Comparison of ENCODE assay signal across 8 mouse cellular contexts in the genomic region with DNA sequence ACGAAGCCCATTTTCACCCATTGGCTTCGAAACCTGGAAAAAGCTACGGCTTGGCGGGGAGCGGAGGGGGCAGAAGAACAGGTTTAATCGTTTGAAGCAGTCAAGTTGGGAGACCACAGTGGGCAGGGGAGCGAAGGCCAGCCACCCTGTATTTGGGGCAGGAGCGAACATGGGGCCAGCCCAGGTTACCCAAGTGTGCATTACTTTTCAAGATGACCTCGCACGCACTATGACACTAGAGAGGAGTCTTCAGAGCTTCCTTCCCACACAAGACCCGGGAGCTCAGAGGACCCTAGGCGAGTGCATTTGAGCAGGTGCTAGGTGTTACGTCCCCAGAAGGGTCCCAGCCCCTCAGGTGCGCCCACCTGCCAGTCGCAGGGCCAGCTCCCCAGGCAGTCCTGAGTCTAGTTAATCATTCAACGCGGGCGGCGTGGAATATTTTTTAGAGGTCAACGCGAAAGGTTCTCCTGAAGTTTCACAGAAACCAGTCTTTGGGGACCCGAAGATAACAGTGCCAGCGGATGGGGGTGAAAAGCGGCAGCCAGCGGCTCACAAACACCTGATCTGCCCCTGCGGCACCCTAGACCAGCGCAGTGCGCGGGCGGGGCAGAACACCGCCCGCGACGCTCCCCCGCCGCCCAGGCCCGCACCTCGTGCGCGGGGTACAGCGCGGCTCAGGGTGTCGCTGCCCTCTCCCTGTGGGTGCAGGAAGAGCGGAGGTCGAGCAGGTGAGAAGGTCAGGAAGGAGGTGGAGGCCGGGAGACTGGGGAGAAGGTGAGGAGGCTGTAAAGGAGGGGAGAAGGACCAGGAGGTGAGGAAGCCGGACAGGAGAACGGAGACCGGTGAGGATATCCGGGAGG. TPM values are rescaled to one million over a fixed set of nuclear protein-coding genes. Genes with fewer than 3 reads are reported as not detected.
A peak's percentile ranks its signal among the peaks of the same experiment; 100 is the strongest.
DNase-seq lines count a peak whose midpoint lies in the region; ATAC-seq lines count a peak whose summit lies in the region.

No protein-coding gene starts in this region.

- H3K27ac ChIP-seq in heart, embryonic 12.5 days (ENCODE audit: poor library complexity, severe bottlenecking), result no peak overlapping the region
- peak overlapping the region; percentile 85; the same call in 1 of the 2 replicates for H3K27ac ChIP-seq in heart, embryonic 13.5 days (replicated peaks)
- no peak overlapping the region for H3K27ac ChIP-seq in midbrain, embryonic 12.5 days (replicated peaks)

- peak; percentile 34 for ATAC-seq in heart, embryonic 12.5 days (ENCODE audit: insufficient number of reproducible peaks, low FRiP score)
- no peak for ATAC-seq in heart, embryonic 13.5 days (ENCODE audit: extremely low read depth, insufficient number of reproducible peaks, low FRiP score, low TSS enrichment)
- ATAC-seq in midbrain, embryonic 12.5 days (ENCODE audit: low FRiP score, low read depth), result peak; percentile 32

- no peak for DNase-seq in heart, postnatal 36 days
- DNase-seq in T-cell, adult 2 months (ENCODE audit: low spot score), result peak; percentile 59
- peak; percentile 78 for DNase-seq in kidney, postnatal 14 days
- DNase-seq in thymus, postnatal 10 days (ENCODE audit: low spot score in 2 of 2), result peak; percentile 43 to 44
- no peak for DNase-seq in ovary, adult 18-20 months (ENCODE audit: low spot score)

- H3K4me1 ChIP-seq in heart, embryonic 12.5 days (replicated peaks), result peaks cover 17% of the 10 kb centered on the region
- peaks cover 21% of the 10 kb centered on the region for H3K4me1 ChIP-seq in heart, embryonic 13.5 days
- peaks cover 22% of the 10 kb centered on the region for H3K4me1 ChIP-seq in midbrain, embryonic 12.5 days

- 0 out of 2 replicates have a peak, but pooled peaks cover 3% of the 10 kb centered on the region for H3K27me3 ChIP-seq in heart, embryonic 12.5 days (replicated peaks)
- peaks cover 26% of the 10 kb centered on the region for H3K27me3 ChIP-seq in heart, embryonic 13.5 days (replicated peaks)
- H3K27me3 ChIP-seq in midbrain, embryonic 12.5 days, result peaks cover 74% of the 10 kb centered on the region

- H3K9ac ChIP-seq in heart, embryonic 12.5 days, result peak overlapping the region; percentile 88
- peak overlapping the region; percentile 88 for H3K9ac ChIP-seq in heart, embryonic 13.5 days
- peak overlapping the region; percentile 62 for H3K9ac ChIP-seq in midbrain, embryonic 12.5 days (replicated peaks)

- no peaks in the 10 kb centered on the region for H3K9me3 ChIP-seq in heart, embryonic 12.5 days (replicated peaks)
- H3K9me3 ChIP-seq in heart, embryonic 13.5 days, result no peaks in the 10 kb centered on the region
- no peaks in the 10 kb centered on the region for H3K9me3 ChIP-seq in midbrain, embryonic 12.5 days

- H3K4me3 ChIP-seq in heart, embryonic 12.5 days, result peak overlapping the region; percentile 69
- H3K4me3 ChIP-seq in heart, embryonic 13.5 days, result peak overlapping the region; percentile 85
- H3K4me3 ChIP-seq in midbrain, embryonic 12.5 days, result peak overlapping the region; percentile 72

- H3K4me2 ChIP-seq in heart, embryonic 12.5 days, result peak overlapping the region; percentile 98
- peak overlapping the region; percentile 100 for H3K4me2 ChIP-seq in heart, embryonic 13.5 days
- peak overlapping the region; percentile 98 for H3K4me2 ChIP-seq in midbrain, embryonic 12.5 days (replicated peaks)

- WGBS in heart, embryonic 12.5 days, result 2% methylated on average over 50 of the region's 50 CpGs
- 3% methylated on average over 50 of the region's 50 CpGs for WGBS in heart, embryonic 13.5 days
- 2% methylated on average over 50 of the region's 50 CpGs for WGBS in midbrain, embryonic 12.5 days

- intact Hi-C loops in heart, postnatal 36 days (cut with DNase I), result loop anchor here (2.0 to 10.0 kb wide), 5 partner anchors 99 to 446 kb away; a partner anchor contains a TSS

- no peaks in the 10 kb centered on the region for H3K36me3 ChIP-seq in heart, embryonic 12.5 days
- no peaks in the 10 kb centered on the region for H3K36me3 ChIP-seq in heart, embryonic 13.5 days
- H3K36me3 ChIP-seq in midbrain, embryonic 12.5 days, result no peaks in the 10 kb centered on the region

RNA-seq across cellular contexts. Expression of a gene that starts 2.1 kb away (rescaled TPM):
- 3.3 and 5.3 TPM in 2 replicates for polyA plus RNA-seq in heart, embryonic 12.5 days (2016; fragmentation: Nextera tagmentation; extraction: Ambion mirVana)
- total RNA-seq in heart, postnatal 36 days (2021), result 1 to 10 TPM; 6.3 to 7.7 TPM
- 3.3 and 4.5 TPM in 2 replicates for polyA plus RNA-seq in heart, embryonic 13.5 days (2015; fragmentation: Nextera tagmentation; extraction: Ambion mirVana)
- polyA plus RNA-seq in midbrain, embryonic 12.5 days (2016; fragmentation: Nextera tagmentation; extraction: Ambion mirVana), result 1.9 and 2.6 TPM in 2 replicates

Comparison
In these comparisons a context has a peak if more than half of its experiments do, and no peak if none do; other contexts are left out.
1. DNase-seq: peak in T-cell, adult 2 months (single experiment), kidney, postnatal 14 days (single experiment) and thymus, postnatal 10 days (2 of 2); none in heart, postnatal 36 days (0 of 2) and ovary, adult 18-20 months (single experiment).
2. Peak in every context shown above with its lines, with median percentiles within 50 percentile points of each other: H3K4me2 ChIP-seq, H3K4me3 ChIP-seq and H3K9ac ChIP-seq.